Mouse (Mus musculus): ENCODE data around the gene Slc25a34.

Gene Slc25a34

GRCm38 (mm10) chr4:141643118-141643855 is 19.7 kb upstream of the Slc25a34 start:
- peak in 1 of 2 experiments; percentile 71 for DNase-seq (ENCODE audit: low spot score in 2 of 2)

- DNase-seq (ENCODE audit: low spot score in 2 of 2) = no peak
Measured at GRCm38 (mm10) chr4:141641961-141642811, 18.6 kb upstream of the Slc25a34 start.

- DNase-seq (ENCODE audit: low spot score in 2 of 2) = no peak
Measured at GRCm38 (mm10) chr4:141641353-141641771, 17.7 kb upstream of the Slc25a34 start.

- DNase-seq (ENCODE audit: low spot score in 2 of 2) = no peak
Measured at GRCm38 (mm10) chr4:141639474-141639873, 15.9 kb upstream of the Slc25a34 start.

DNA sequence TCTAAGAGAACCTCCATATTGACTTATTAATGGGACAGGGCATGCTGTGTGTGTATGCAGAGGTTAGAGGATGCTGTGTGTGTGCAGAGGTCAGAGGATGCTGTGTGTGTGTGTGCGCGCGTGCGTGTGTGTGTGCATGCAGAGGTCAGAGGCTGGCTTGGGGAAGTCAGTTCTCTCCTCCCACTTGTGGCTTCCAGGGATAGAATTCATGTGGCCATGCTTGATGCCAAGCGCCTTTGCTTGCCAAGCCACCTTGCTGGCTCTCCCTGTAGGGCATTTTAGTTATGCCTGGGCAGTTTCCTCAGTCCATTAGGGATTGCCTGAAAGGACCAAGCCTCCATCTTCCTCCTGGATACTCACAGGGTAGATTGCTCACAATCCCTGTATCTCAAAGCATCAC is 13.1 kb upstream of the Slc25a34 start:
- DNase-seq (ENCODE audit: low spot score in 2 of 2) = no peak

- DNase-seq (ENCODE audit: low spot score in 2 of 2) = no peak
Measured at GRCm38 (mm10) chr4:141635991-141636390, 12.4 kb upstream of the Slc25a34 start.

- DNase-seq (ENCODE audit: low spot score in 2 of 2) = no peak
Measured at GRCm38 (mm10) chr4:141632111-141632873, 8.7 kb upstream of the Slc25a34 start.

- DNase-seq (ENCODE audit: low spot score in 2 of 2) = no peak
Measured at GRCm38 (mm10) chr4:141631250-141631649, 7.6 kb upstream of the Slc25a34 start.

GRCm38 (mm10) chr4:141630021-141630420 is 6.4 kb upstream of the Slc25a34 start:
- no peak for DNase-seq (ENCODE audit: low spot score in 2 of 2)

DNA sequence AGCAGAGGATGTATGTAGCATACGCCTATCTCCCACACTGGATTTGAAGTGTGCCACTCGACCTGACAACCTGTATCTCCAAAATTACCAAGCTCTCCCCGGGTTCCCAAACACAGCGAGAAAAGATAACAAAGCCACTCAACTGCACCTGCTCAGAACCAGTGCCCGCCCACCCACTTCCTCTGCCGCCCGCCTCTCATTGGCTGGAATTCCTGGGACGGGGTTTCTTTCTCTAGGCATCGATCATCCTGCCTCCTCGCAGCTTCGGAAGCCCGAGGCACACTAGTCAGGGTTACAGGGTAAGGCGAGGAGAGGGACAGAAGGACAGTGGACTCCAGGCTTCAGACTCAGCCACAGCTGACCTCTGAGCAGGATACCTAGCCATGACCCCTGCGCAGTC is 5.0 kb upstream of the Slc25a34 start:
- no peak for DNase-seq (ENCODE audit: low spot score in 2 of 2)

GRCm38 (mm10) chr4:141627502-141627901 is 3.9 kb upstream of the Slc25a34 start:
- DNase-seq (ENCODE audit: low spot score in 2 of 2) = no peak

DNA sequence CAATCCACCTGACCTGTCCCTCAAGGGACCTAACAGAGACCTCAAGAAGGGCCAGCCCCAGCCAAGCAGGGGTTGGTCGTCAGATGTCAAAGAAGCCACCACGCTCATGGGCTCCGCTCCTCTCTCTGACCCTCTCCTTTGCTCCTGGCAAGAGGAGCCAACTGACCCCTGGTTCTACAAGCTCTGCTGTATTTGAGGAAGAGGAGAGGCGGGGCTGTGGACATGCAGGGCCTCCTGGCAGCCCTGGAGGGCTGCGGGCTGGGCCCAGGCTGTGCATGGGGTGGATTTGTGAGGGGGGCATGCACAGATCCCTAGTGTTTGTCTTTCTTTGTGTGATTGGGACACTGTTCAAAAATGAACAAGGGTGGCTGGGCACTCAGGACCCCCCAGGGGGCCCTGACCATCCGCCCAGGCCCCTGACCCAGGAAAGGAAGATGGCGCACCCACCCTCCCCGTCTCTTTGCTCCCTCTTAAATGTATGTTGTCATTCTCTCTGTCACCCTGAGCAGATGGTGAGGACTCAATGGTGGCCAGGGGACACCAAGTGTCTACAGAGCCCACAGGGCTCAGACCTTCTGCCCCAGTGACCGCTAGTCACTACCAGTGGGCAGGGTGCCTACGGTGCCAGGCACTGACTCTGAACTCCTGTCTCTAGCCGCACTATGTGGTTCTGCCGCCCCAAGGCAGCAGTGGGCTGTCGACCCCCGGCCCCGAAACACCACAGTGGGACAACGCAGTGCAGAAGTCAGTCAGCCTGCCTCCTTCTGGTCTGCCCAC is 2.3 kb upstream of the Slc25a34 start:
- no peak for DNase-seq (ENCODE audit: low spot score in 2 of 2)

DNA sequence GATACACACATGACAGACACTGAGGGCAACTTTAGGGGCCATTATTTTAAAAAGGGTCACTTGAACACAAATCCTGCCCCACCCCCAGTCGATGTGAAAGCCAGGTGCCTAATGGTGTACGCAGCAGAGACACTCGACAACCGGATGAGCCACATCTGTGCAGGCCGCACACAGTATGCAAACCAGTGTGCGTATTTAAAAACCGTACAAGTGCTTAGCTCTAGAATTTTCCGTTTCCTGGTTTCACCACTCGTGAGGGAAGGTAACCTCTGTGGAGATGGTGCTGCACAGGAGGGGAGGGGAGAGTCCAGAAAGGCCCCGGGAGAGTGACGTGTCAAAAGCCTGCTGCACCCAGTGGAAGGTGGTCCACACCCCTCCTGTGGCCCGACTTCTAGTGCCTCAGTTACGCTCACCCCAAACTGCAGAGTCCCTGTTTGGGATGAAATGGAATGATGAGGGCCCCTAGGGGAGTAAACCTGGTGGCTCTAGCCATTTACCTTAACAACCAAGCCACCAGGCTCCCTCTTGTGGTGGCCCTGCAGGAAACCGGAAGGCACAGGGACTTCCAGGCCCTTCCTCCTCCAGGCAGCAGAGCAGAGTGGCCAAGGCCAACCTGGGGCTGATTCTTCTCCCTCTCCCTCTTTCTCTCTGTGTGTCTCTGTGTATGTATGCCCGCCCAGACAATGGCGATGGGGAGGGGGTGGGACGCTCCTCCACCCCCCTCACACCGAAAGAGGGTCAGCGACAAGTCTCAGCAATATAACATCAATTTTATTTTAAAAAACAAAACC is 1.6 kb upstream of the Slc25a34 start:
- no peak for DNase-seq (ENCODE audit: low spot score in 2 of 2)

DNA sequence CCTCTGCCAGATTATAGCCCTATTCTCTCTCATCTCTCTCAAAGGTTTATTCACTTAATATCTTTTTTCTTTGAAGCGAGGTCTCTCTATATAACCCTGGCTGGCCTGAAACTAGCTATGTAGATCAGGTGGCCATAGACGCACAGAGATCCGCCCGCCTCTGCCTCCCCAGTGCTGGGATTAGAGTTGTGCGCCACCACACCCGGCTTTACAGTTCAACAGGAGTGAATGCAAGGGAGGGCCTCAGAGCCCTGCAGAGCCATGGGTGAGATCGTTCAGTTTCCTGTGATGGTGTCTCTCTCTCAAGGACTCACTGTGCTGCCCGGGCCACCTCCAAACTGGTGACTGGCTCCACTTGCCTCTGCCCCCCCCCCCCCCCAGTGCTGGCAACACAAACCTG is 513 bp upstream of the Slc25a34 start:
- no peak for DNase-seq (ENCODE audit: low spot score in 2 of 2)

DNA sequence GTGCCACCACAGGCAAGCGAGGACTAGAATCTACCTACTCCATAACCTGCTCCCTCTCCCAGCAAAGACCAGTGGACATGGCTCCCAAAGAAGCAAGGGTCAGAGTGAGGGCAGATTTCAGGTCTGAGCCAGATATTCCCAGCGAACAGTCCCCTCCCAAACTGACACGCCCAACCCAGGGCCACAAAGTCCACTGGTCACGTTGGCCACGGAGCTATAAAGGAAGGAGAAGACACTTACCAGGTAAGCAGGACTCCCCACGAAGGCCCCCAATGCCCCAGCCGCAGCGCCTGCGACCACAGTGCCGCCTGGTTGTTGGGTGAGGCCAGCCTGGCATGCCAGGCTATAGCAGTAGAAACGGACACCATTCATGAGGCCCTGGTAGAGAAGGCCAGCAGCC is 584 bp downstream of the Slc25a34 start:
- DNase-seq (ENCODE audit: low spot score in 2 of 2) = no peak

- DNase-seq (ENCODE audit: low spot score in 2 of 2) = no peak
Measured at GRCm38 (mm10) chr4:141622580-141622979, 1.0 kb downstream of the Slc25a34 start.

DNA sequence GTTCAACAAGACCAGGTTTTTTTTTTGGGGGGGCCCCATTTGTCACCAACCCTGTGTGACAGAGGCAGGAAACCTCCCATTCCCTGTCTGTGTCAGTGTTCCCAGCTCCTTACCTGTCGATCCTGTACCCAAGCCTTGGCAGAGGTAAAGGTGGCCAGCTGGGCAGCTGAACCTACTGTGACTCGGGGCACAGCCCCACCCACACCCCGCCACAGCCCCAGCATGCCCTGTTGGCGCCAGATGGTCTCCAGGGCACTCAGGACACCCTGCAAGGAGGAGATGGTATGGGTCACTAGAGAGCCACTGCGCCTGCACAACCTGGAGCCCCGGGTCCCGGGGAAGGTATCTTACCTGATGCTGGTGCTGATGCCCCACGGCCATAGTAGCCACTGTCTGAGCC is 1.5 kb downstream of the Slc25a34 start:
- DNase-seq (ENCODE audit: low spot score in 2 of 2) = no peak

DNA sequence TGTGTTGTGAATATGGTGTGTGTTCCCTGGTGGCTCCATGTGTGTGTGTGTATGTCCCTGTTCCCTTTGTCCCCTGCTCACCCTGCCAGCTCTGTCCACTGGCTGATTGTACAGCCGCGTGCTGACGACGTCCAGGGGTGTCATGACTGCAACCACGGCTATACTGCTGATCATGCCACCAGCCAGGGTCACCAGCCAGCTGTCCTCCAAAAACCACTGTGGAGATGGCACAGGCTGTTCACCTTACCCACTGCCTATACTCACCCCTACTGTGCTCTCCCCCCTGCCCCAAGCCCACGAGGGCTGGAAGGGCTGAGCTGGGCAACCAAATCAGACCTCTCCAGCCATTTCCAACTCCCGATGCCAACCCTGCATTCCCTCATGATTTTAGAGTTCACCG is 2.3 kb downstream of the Slc25a34 start:
- no peak for DNase-seq (ENCODE audit: low spot score in 2 of 2)

GRCm38 (mm10) chr4:141619299-141619883 is 4.2 kb downstream of the Slc25a34 start:
- no peak for DNase-seq (ENCODE audit: low spot score in 2 of 2)

DNA sequence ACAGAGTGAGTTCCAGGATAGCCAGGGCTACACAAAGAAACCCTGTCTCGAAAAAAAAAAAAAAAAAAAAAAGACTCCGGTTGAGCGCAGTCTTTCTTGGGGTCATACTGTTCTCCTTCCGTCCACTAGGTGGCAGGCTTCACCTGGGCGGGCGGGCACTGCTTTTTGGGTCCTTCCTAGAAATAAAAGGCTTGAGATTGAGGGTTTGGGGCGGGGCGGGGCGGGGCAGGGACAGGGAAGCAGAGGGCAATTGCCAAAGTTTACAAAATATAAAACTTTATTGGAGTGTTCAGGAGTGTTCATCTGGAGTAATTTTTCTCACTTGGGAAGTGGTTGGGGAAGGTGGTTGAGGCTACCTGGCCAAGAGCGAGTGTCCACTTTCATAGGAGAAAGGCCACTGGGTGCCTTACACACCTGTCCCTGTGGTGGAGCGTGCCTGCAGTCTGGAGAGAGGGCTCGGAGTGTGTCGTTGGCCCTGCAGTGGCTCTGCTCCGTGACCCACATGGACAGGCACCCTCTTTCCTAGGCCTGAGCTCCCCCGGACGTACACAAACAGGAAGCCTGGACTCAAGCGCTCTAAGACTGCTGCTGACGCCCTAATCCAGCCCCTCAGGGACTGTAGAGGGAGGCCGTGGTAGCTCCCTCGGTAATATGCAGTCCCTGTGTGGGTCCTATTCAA is 4.9 kb downstream of the Slc25a34 start, which contains the start of gene Tmem82:
Gene Tmem82 (minus strand): TSS at position 69 of the 679 bp plus-strand sequence.
- DNase-seq (ENCODE audit: low spot score in 2 of 2) = peak in 1 of 2 experiments; percentile 61

Measured in cerebellum, postnatal 4 days (tissue).